Comparison of ENCODE assay signal across 13 mouse cellular contexts in genomic region chr8:24242211-24242610, GRCm38 (mm10).
"Had no signal": no experiment of that assay in that cellular context is flagged by ENCODE, and none has a peak within 500 bp of the region (broad histone marks: within the 10 kb centered on the region; RNA-seq: fewer than 3 reads in every experiment).

No protein-coding gene starts in this region.

- DNase-seq: kidney, adult 11 months; kidney, adult 8-10 months; kidney, postnatal 10 days; kidney, postnatal 36 days; liver, embryonic 13.5 days; lung, adult 2 months; lung, postnatal 14 days; lung, postnatal 4 days; midbrain, embryonic 14.5 days; right cerebral cortex, postnatal 25 days; spleen, adult 18-20 months; thymus, adult 18-20 months; thymus, postnatal 36 days had no signal
